8 mouse cellular contexts compared by ENCODE assay signal in the genomic region with DNA sequence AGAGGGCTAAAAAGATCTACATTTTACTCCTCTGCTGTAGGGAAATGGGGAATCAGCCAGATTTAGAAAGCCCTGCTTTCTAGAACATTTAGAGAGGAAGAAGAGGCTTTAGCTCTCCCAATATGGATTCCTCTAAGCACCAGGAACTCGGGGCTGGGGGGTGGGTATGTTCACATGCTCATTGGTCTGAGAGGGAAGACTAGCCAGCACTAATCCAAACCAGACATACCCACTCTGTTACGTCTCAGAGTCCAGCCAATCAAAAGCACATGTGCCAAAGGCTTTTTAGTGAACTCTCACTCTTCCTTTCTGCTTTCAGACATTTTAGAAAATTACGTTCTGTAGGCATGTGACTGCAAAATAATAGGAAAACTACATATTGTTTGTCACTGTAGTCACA. TPM values are rescaled to one million over a fixed set of nuclear protein-coding genes. Genes with fewer than 3 reads are reported as not detected.
DNase-seq lines count a peak whose midpoint lies in the region; ATAC-seq and TF ChIP-seq lines count a peak whose summit lies in the region.

No protein-coding gene starts in this region.

- H3K4me1 ChIP-seq in lung, postnatal 0 days (ENCODE audit: insufficient read depth, low read depth, low read length) = no peaks in the 10 kb centered on the region
- peaks cover 10% of the 10 kb centered on the region for H3K4me1 ChIP-seq in embryonic facial prominence, embryonic 13.5 days
- H3K4me1 ChIP-seq in limb, embryonic 11.5 days (ENCODE audit: control insufficient read depth, insufficient read depth, low read length) = no peaks in the 10 kb centered on the region
- no peaks in the 10 kb centered on the region for H3K4me1 ChIP-seq in stomach, embryonic 14.5 days (ENCODE audit: control insufficient read depth, insufficient read depth, low read length)

- H3K4me3 ChIP-seq in lung, postnatal 0 days (ENCODE audit: low read depth, low read length) = 0 out of 2 replicates have a peak overlapping the region, but pooled peaks have one; percentile 60
- H3K4me3 ChIP-seq in embryonic facial prominence, embryonic 13.5 days = peak overlapping the region; percentile 65
- H3K4me3 ChIP-seq in limb, embryonic 11.5 days (ENCODE audit: low read depth, low read length) = peak overlapping the region; percentile 65
- peak overlapping the region; percentile 55 for H3K4me3 ChIP-seq in stomach, embryonic 14.5 days (ENCODE audit: low read depth, low read length)

- no peak for ATAC-seq in lung, postnatal 0 days
- ATAC-seq in embryonic facial prominence, embryonic 13.5 days (ENCODE audit: insufficient number of reproducible peaks, insufficient read depth, low FRiP score, low TSS enrichment, low read depth) = no peak
- ATAC-seq in limb, embryonic 11.5 days (ENCODE audit: insufficient number of reproducible peaks, low FRiP score, low TSS enrichment, low read depth) = no peak
- ATAC-seq in stomach, embryonic 14.5 days (ENCODE audit: insufficient number of reproducible peaks, insufficient read depth, low FRiP score, low read depth) = no peak
- no peak for ATAC-seq in monocyte, adult 5-6 weeks (replicated peaks; ENCODE audit: insufficient number of reproducible peaks, low FRiP score, low TSS enrichment, poor library complexity, severe bottlenecking)

- no peak for TF ChIP-seq EP300 in lung, postnatal 0 days (IDR thresholded peaks at IDR 0.05)

- no peak overlapping the region for H3K9ac ChIP-seq in lung, postnatal 0 days (replicated peaks; ENCODE audit: low read depth)
- peak overlapping the region; percentile 83 for H3K9ac ChIP-seq in embryonic facial prominence, embryonic 13.5 days
- no peak overlapping the region for H3K9ac ChIP-seq in limb, embryonic 11.5 days (ENCODE audit: low read length)
- H3K9ac ChIP-seq in stomach, embryonic 14.5 days (replicated peaks; ENCODE audit: low read depth, low read length) = no peak overlapping the region

- peak overlapping the region; percentile 59 for H3K4me2 ChIP-seq in lung, postnatal 0 days (replicated peaks; ENCODE audit: low read depth, low read length)
- peak overlapping the region; percentile 58 for H3K4me2 ChIP-seq in embryonic facial prominence, embryonic 13.5 days
- peak overlapping the region; percentile 52 for H3K4me2 ChIP-seq in limb, embryonic 11.5 days (ENCODE audit: low read depth, severe bottlenecking)
- peak overlapping the region; percentile 56 for H3K4me2 ChIP-seq in stomach, embryonic 14.5 days (replicated peaks; ENCODE audit: low read depth, low read length)

- H3K27me3 ChIP-seq in lung, postnatal 0 days (replicated peaks; ENCODE audit: insufficient read depth, low read length) = no peaks in the 10 kb centered on the region
- no peaks in the 10 kb centered on the region for H3K27me3 ChIP-seq in embryonic facial prominence, embryonic 13.5 days
- H3K27me3 ChIP-seq in limb, embryonic 11.5 days (ENCODE audit: control insufficient read depth, insufficient read depth, low read length) = no peaks in the 10 kb centered on the region
- H3K27me3 ChIP-seq in stomach, embryonic 14.5 days (ENCODE audit: control insufficient read depth, insufficient read depth, low read length) = no peaks in the 10 kb centered on the region

- no peak for DNase-seq in lung, postnatal 0 days (ENCODE audit: low spot score)
- DNase-seq in lung, postnatal 36 days = no peak
- DNase-seq in limb, embryonic 11.5 days (ENCODE audit: low spot score) = peak; percentile 30
- DNase-seq in cerebellum, adult 18-20 months = no peak
- no peak for DNase-seq in lung, postnatal 4 days

- H3K27ac ChIP-seq in lung, postnatal 0 days (ENCODE audit: low read length) = no peak overlapping the region
- H3K27ac ChIP-seq in embryonic facial prominence, embryonic 13.5 days = peak overlapping the region; percentile 88
- no peak overlapping the region for H3K27ac ChIP-seq in limb, embryonic 11.5 days (replicated peaks; ENCODE audit: low read depth, low read length)
- H3K27ac ChIP-seq in stomach, embryonic 14.5 days (ENCODE audit: low read length) = no peak overlapping the region

- H3K36me3 ChIP-seq in lung, postnatal 0 days (ENCODE audit: insufficient read depth, low read length) = no peaks in the 10 kb centered on the region
- no peaks in the 10 kb centered on the region; the same call in 1 of the 2 replicates for H3K36me3 ChIP-seq in embryonic facial prominence, embryonic 13.5 days
- H3K36me3 ChIP-seq in limb, embryonic 11.5 days (ENCODE audit: control insufficient read depth, insufficient read depth, low read length) = no peaks in the 10 kb centered on the region
- H3K36me3 ChIP-seq in stomach, embryonic 14.5 days (ENCODE audit: control insufficient read depth, insufficient read depth, low read length) = peaks cover 3% of the 10 kb centered on the region; the same call in 1 of the 2 replicates

- no peak for TF ChIP-seq CTCF in lung, postnatal 0 days (IDR thresholded peaks at IDR 0.05)

- 38% methylated on average over 3 of the region's 3 CpGs for WGBS in lung, postnatal 0 days
- 24% methylated on average over 3 of the region's 3 CpGs for WGBS in embryonic facial prominence, embryonic 13.5 days
- WGBS in limb, embryonic 11.5 days = 19% methylated on average over 3 of the region's 3 CpGs
- 48% methylated on average over 3 of the region's 3 CpGs for WGBS in stomach, embryonic 14.5 days

- H3K9me3 ChIP-seq in lung, postnatal 0 days (ENCODE audit: low read length) = no peaks in the 10 kb centered on the region
- no peaks in the 10 kb centered on the region for H3K9me3 ChIP-seq in embryonic facial prominence, embryonic 13.5 days
- H3K9me3 ChIP-seq in limb, embryonic 11.5 days (ENCODE audit: control insufficient read depth, low read length) = no peaks in the 10 kb centered on the region
- H3K9me3 ChIP-seq in stomach, embryonic 14.5 days (ENCODE audit: control insufficient read depth, low read depth, low read length) = no peaks in the 10 kb centered on the region

RNA-seq across cellular contexts. Expression of gene Pgrmc1, which starts 1.6 kb away (rescaled TPM):
- polyA plus RNA-seq in lung, postnatal 0 days (2015; fragmentation: Nextera tagmentation; extraction: Ambion mirVana) = 284 and 285 TPM in 2 replicates
- 368 and 407 TPM in 2 replicates for polyA plus RNA-seq in embryonic facial prominence, embryonic 13.5 days (2015; fragmentation: Nextera tagmentation; extraction: Ambion mirVana)
- 374 and 384 TPM in 2 replicates for polyA plus RNA-seq in limb, embryonic 11.5 days (2014; fragmentation: Nextera tagmentation; extraction: Ambion mirVana)
- polyA plus RNA-seq in stomach, embryonic 14.5 days (2014; fragmentation: Nextera tagmentation; extraction: Ambion mirVana) = 245 and 259 TPM in 2 replicates
- total RNA-seq in monocyte, adult 5-6 weeks (2017) = 56.2 to 87.7 TPM (median 86.7 TPM) in 3 replicates

RNA-seq across cellular contexts. Expression of gene Akap17b, which starts 45.5 kb away (rescaled TPM):
- polyA plus RNA-seq in lung, postnatal 0 days (2015; fragmentation: Nextera tagmentation; extraction: Ambion mirVana) = 1.6 and 1.7 TPM in 2 replicates
- 2.9 and 3.5 TPM in 2 replicates for polyA plus RNA-seq in embryonic facial prominence, embryonic 13.5 days (2015; fragmentation: Nextera tagmentation; extraction: Ambion mirVana)
- 2.2 and 2.6 TPM in 2 replicates for polyA plus RNA-seq in limb, embryonic 11.5 days (2014; fragmentation: Nextera tagmentation; extraction: Ambion mirVana)
- polyA plus RNA-seq in stomach, embryonic 14.5 days (2014; fragmentation: Nextera tagmentation; extraction: Ambion mirVana) = 2.3 and 2.4 TPM in 2 replicates
- total RNA-seq in monocyte, adult 5-6 weeks (2017) = 2.5 to 5.0 TPM (median 2.8 TPM) in 3 replicates
